Mouse (Mus musculus): ENCODE results near the gene Npff. TPM values are rescaled to one million over a fixed set of nuclear protein-coding genes. Genes with fewer than 3 reads are reported as not detected.

Gene Npff
- polyA plus RNA-seq, 1 experiment: 0.84 TPM

DNA sequence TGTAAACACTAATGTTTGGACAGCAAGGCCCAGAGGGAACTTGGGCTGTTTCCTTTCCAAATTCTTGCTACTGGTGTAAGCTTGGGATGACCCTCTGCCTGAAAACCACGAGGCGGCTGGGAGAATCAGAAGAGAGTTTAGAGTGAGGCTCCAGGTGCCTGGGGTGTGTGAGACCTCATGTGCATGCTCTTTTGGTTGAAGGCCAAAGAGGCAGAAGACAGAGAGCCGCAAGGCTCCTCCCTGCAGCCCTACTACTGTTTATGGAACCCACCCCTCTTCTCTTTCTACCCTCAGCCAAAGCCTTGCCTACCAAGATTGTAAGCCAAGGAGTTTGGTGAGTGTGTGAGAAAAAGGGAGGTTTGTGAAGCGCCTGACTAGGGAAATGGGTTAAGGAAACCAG lies 9.0 kb downstream of the Npff start:
- peaks cover 22% of the 10 kb centered on the region for H3K79me2 ChIP-seq (ENCODE audit: control insufficient read depth, insufficient read depth)
- TF ChIP-seq REST (IDR thresholded peaks at IDR 0.05; ENCODE audit: insufficient read depth, insufficient read length): no peak
- no peak for TF ChIP-seq E2F4 (IDR thresholded peaks at IDR 0.05; ENCODE audit: insufficient read depth)
- no peak for TF ChIP-seq POLR2AphosphoS2 (IDR thresholded peaks at IDR 0.05; ENCODE audit: insufficient read length, low read depth)
- TF ChIP-seq MAX (IDR thresholded peaks at IDR 0.05; ENCODE audit: low read depth): no peak
- no peak for TF ChIP-seq MYOD1 (IDR thresholded peaks at IDR 0.05; ENCODE audit: control insufficient read depth in 1 of 3, insufficient read length in 2 of 3, low read depth in 2 of 3)
- no peak for TF ChIP-seq POLR2A (IDR thresholded peaks at IDR 0.05; ENCODE audit: insufficient read length, low read depth)
- TF ChIP-seq TCF12 (IDR thresholded peaks at IDR 0.05; ENCODE audit: insufficient read depth, poor library complexity, severe bottlenecking): no peak
- TF ChIP-seq USF1 (IDR thresholded peaks at IDR 0.05; ENCODE audit: low read depth): no peak
- no peak for TF ChIP-seq TCF3 (IDR thresholded peaks at IDR 0.05; ENCODE audit: insufficient read length, low read depth)
- TF ChIP-seq CEBPB (IDR thresholded peaks at IDR 0.05; ENCODE audit: insufficient read depth, poor library complexity, severe bottlenecking): no peak
- no peak for TF ChIP-seq SRF (IDR thresholded peaks at IDR 0.05; ENCODE audit: control insufficient read depth, insufficient read length, low read depth)
- TF ChIP-seq MYOG (IDR thresholded peaks at IDR 0.05; ENCODE audit: control insufficient read depth in 1 of 3, insufficient read depth in 1 of 3, insufficient read length in 2 of 3, low read depth in 2 of 3): no peak
- peak overlapping the region; percentile 56 for H3K4me3 ChIP-seq
- H3K36me3 ChIP-seq (ENCODE audit: control insufficient read depth, insufficient read depth): no peaks in the 10 kb centered on the region
- no peak overlapping the region for H3ac ChIP-seq (ENCODE audit: control insufficient read depth, insufficient read length)
- peak overlapping the region; percentile 100 for H3K4me2 ChIP-seq (ENCODE audit: low read depth)
- no peaks in the 10 kb centered on the region for H3K27me3 ChIP-seq (ENCODE audit: control insufficient read depth, insufficient read depth, insufficient read length)

DNA sequence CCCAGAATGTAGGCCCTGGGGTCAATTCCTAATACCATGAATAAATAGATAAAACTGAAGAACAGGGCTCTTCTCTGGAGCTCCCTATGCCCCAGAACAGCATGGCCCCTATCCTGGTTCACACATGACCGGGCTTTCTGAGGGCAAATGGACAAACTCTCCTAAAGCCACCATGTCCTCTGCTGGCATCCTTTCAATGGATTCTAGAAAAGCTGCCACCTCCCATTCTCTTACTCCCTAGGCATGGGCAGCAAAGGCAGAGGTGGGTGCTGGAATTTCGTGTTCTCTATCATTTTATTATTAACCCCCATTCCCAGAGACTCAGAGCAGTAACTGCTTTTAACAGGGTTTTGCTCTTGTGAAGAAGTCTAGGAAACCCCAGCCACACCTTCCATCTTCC lies 9.5 kb downstream of the Npff start:
- no peaks in the 10 kb centered on the region for H3K36me3 ChIP-seq (ENCODE audit: control insufficient read depth, insufficient read depth)
- H3K4me3 ChIP-seq: no peak overlapping the region
- TF ChIP-seq POLR2AphosphoS2 (IDR thresholded peaks at IDR 0.05; ENCODE audit: insufficient read length, low read depth) (no peak), CEBPB (IDR thresholded peaks at IDR 0.05; ENCODE audit: insufficient read depth, poor library complexity, severe bottlenecking) (no peak), E2F4 (IDR thresholded peaks at IDR 0.05; ENCODE audit: insufficient read depth) (no peak), MYOD1 (IDR thresholded peaks at IDR 0.05; ENCODE audit: control insufficient read depth in 1 of 3, insufficient read length in 2 of 3, low read depth in 2 of 3) (no peak), MYOG (IDR thresholded peaks at IDR 0.05; ENCODE audit: control insufficient read depth in 1 of 3, insufficient read depth in 1 of 3, insufficient read length in 2 of 3, low read depth in 2 of 3) (no peak), MAX (IDR thresholded peaks at IDR 0.05; ENCODE audit: low read depth) (no peak), SRF (IDR thresholded peaks at IDR 0.05; ENCODE audit: control insufficient read depth, insufficient read length, low read depth) (no peak), TCF12 (IDR thresholded peaks at IDR 0.05; ENCODE audit: insufficient read depth, poor library complexity, severe bottlenecking) (no peak), TCF3 (IDR thresholded peaks at IDR 0.05; ENCODE audit: insufficient read length, low read depth) (no peak), POLR2A (IDR thresholded peaks at IDR 0.05; ENCODE audit: insufficient read length, low read depth) (no peak), REST (IDR thresholded peaks at IDR 0.05; ENCODE audit: insufficient read depth, insufficient read length) (no peak), USF1 (IDR thresholded peaks at IDR 0.05; ENCODE audit: low read depth) (no peak)
- peaks cover 16% of the 10 kb centered on the region for H3K79me2 ChIP-seq (ENCODE audit: control insufficient read depth, insufficient read depth)
- no peak overlapping the region for H3ac ChIP-seq (ENCODE audit: control insufficient read depth, insufficient read length)
- no peaks in the 10 kb centered on the region for H3K27me3 ChIP-seq (ENCODE audit: control insufficient read depth, insufficient read depth, insufficient read length)
- no peak overlapping the region for H3K4me2 ChIP-seq (ENCODE audit: low read depth)

DNA sequence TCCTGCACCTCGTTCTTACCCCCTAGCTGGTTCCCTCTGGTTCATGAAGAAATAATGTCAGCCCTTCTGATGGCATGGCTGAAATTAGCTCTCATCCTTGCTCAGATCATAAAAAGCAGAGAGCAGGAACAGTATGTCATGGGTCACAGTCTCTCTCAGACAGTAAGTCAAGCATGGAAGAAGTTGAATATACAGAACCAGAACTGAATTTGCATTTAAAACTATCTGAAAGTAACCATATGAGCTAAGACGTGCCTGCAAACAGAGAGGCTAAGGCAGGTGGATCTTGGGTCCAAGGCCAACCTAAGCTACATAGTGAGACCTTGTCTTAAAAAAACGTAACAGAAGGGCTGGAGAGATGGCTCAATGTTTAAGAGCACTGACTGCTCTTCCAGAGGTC lies 11.7 kb downstream of the Npff start:
- no peaks in the 10 kb centered on the region for H3K27me3 ChIP-seq (ENCODE audit: control insufficient read depth, insufficient read depth, insufficient read length)
- no peak overlapping the region for H3K4me3 ChIP-seq
- H3K4me2 ChIP-seq (ENCODE audit: low read depth): no peak overlapping the region
- TF ChIP-seq CEBPB (IDR thresholded peaks at IDR 0.05; ENCODE audit: insufficient read depth, poor library complexity, severe bottlenecking) (no peak), MYOD1 (IDR thresholded peaks at IDR 0.05; ENCODE audit: control insufficient read depth in 1 of 3, insufficient read length in 2 of 3, low read depth in 2 of 3) (no peak), SRF (IDR thresholded peaks at IDR 0.05; ENCODE audit: control insufficient read depth, insufficient read length, low read depth) (no peak), MAX (IDR thresholded peaks at IDR 0.05; ENCODE audit: low read depth) (no peak), MYOG (IDR thresholded peaks at IDR 0.05; ENCODE audit: control insufficient read depth in 1 of 3, insufficient read depth in 1 of 3, insufficient read length in 2 of 3, low read depth in 2 of 3) (no peak), TCF12 (IDR thresholded peaks at IDR 0.05; ENCODE audit: insufficient read depth, poor library complexity, severe bottlenecking) (no peak), POLR2A (IDR thresholded peaks at IDR 0.05; ENCODE audit: insufficient read length, low read depth) (no peak), TCF3 (IDR thresholded peaks at IDR 0.05; ENCODE audit: insufficient read length, low read depth) (no peak), USF1 (IDR thresholded peaks at IDR 0.05; ENCODE audit: low read depth) (no peak), REST (IDR thresholded peaks at IDR 0.05; ENCODE audit: insufficient read depth, insufficient read length) (no peak), E2F4 (IDR thresholded peaks at IDR 0.05; ENCODE audit: insufficient read depth) (no peak), POLR2AphosphoS2 (IDR thresholded peaks at IDR 0.05; ENCODE audit: insufficient read length, low read depth) (no peak)
- no peaks in the 10 kb centered on the region for H3K79me2 ChIP-seq (ENCODE audit: control insufficient read depth, insufficient read depth)
- no peaks in the 10 kb centered on the region for H3K36me3 ChIP-seq (ENCODE audit: control insufficient read depth, insufficient read depth)
- no peak overlapping the region for H3ac ChIP-seq (ENCODE audit: control insufficient read depth, insufficient read length)

DNA sequence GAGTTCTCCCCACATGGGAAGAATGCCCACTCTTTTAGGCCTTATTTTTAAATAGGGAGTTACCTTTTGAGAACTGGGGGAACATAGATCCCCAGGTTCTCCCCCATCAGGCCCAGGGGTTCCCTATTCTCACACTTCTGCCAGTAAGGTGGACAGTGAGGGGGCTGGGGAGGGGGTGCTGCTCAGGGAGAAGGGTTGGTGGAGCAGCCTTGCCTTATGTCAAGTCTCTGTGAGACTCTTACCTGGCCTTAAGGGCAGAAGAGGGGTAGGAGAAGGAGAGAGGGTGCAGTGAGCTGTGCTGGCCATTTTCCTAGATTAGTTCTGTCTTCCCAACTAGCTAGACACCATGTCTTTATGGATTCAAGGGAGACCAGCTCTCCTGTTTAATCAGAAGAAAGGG lies 12.3 kb downstream of the Npff start:
- no peaks in the 10 kb centered on the region for H3K36me3 ChIP-seq (ENCODE audit: control insufficient read depth, insufficient read depth)
- H3ac ChIP-seq (ENCODE audit: control insufficient read depth, insufficient read length): no peak overlapping the region
- no peaks in the 10 kb centered on the region for H3K27me3 ChIP-seq (ENCODE audit: control insufficient read depth, insufficient read depth, insufficient read length)
- TF ChIP-seq TCF3 (IDR thresholded peaks at IDR 0.05; ENCODE audit: insufficient read length, low read depth): no peak
- TF ChIP-seq POLR2AphosphoS2 (IDR thresholded peaks at IDR 0.05; ENCODE audit: insufficient read length, low read depth): no peak
- no peak for TF ChIP-seq MYOG (IDR thresholded peaks at IDR 0.05; ENCODE audit: control insufficient read depth in 1 of 3, insufficient read depth in 1 of 3, insufficient read length in 2 of 3, low read depth in 2 of 3)
- TF ChIP-seq USF1 (IDR thresholded peaks at IDR 0.05; ENCODE audit: low read depth): no peak
- TF ChIP-seq MYOD1 (IDR thresholded peaks at IDR 0.05; ENCODE audit: control insufficient read depth in 1 of 3, insufficient read length in 2 of 3, low read depth in 2 of 3): no peak
- no peak for TF ChIP-seq SRF (IDR thresholded peaks at IDR 0.05; ENCODE audit: control insufficient read depth, insufficient read length, low read depth)
- TF ChIP-seq CEBPB (IDR thresholded peaks at IDR 0.05; ENCODE audit: insufficient read depth, poor library complexity, severe bottlenecking): no peak
- TF ChIP-seq REST (IDR thresholded peaks at IDR 0.05; ENCODE audit: insufficient read depth, insufficient read length): no peak
- TF ChIP-seq TCF12 (IDR thresholded peaks at IDR 0.05; ENCODE audit: insufficient read depth, poor library complexity, severe bottlenecking): no peak
- no peak for TF ChIP-seq POLR2A (IDR thresholded peaks at IDR 0.05; ENCODE audit: insufficient read length, low read depth)
- no peak for TF ChIP-seq MAX (IDR thresholded peaks at IDR 0.05; ENCODE audit: low read depth)
- TF ChIP-seq E2F4 (IDR thresholded peaks at IDR 0.05; ENCODE audit: insufficient read depth): no peak
- no peak overlapping the region for H3K4me2 ChIP-seq (ENCODE audit: low read depth)
- H3K79me2 ChIP-seq (ENCODE audit: control insufficient read depth, insufficient read depth): no peaks in the 10 kb centered on the region
- no peak overlapping the region for H3K4me3 ChIP-seq
